Mouse (Mus musculus) 3T3-L1 (cell line): ENCODE data around the gene Tbc1d5.
A peak's percentile ranks its signal among the peaks of the same experiment; 100 is the strongest.

Source experiments
- DNase-seq: peaks from one replicate; pipeline ENCODE4 v3.0.0-alpha.2; 2015; ENCODE audit warnings: low read depth, low spot score

Tbc1d5 gene

DNA sequence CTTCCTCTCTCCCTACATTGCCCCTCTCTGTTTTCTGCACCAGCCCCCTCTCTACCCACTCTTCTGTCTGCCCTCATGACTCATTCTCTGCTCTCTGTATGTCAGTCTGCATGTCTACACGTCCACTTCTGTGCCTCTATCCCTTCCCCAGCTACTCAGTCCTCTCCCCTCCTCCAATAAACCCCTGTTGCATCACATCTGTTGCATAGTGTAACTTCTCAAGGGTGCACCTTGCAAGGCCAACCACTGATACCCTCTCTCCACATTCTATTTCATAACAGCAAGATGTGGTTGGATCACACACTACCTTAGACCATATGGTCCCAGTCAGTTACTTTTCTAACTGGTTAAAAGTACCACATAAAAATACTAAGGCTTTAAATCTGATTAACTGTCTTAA lies 74.9 kb downstream of the Tbc1d5 start:
- no peak for DNase-seq

GRCm38 (mm10) chr17:51043869-51044268 lies 135.3 kb downstream of the Tbc1d5 start:
- DNase-seq, result no peak

GRCm38 (mm10) chr17:51040861-51041260 lies 138.3 kb downstream of the Tbc1d5 start:
- no peak for DNase-seq

DNA sequence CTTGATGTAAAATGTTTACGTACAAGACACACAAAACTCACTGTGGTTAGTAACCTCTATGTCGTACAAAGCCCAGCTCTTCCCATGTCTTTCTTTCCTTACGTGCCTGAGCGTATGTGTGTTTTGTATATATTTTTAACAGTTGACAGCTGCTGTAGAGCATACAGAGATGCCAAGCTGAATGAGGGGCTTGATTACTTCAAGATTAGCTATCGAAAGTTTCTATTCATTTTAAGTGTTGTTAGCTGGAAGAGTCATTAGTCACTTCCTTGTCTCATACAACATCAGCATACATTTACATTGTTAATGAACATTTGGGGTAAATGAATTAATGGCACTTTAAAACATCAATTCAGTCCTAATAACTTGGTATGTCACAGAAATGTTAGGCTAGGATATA lies 155.9 kb downstream of the Tbc1d5 start:
- no peak for DNase-seq

DNA sequence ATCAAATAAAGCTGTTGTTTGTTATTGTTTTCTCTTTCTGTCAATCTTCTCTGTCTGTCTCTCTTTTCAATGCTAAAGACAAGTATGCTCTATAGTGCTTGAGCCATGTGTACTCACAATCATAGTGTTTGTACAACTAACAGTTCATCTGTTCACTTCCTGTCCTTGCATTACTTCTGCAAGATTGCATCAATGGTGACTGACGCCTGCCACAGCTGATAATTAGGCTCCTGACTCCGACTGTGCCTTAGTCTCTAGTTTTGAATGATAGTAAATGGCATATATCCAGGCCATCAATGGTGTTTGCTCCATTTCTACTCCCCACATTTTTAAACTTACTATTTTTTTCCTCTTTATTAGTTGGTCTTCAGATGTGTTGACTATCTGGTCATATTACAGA lies 162.8 kb downstream of the Tbc1d5 start:
- no peak for DNase-seq

- DNase-seq, result no peak
Measured at GRCm38 (mm10) chr17:51013908-51014307, 165.2 kb downstream of the Tbc1d5 start.

DNA sequence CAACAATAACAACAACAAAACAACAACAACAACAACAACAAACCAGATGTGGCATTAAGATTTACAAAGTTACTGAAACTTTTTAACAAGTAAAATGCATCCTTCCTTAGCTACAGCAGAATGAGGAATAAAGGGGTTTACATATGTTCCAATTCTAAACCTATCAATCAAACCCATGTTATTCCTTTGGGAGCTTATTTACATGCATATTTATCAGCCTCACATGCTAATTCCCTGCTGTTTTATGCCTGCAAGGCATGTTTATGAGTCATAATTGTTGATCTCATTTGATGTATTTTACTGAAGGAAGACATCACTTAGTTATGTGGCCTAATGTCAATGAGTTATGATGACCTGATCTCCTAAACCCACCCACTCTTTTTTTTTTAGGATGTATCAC lies 176.0 kb downstream of the Tbc1d5 start:
- DNase-seq, result no peak

- no peak for DNase-seq
Measured at GRCm38 (mm10) chr17:50998216-50998615, 180.9 kb downstream of the Tbc1d5 start.

GRCm38 (mm10) chr17:50993294-50993993 lies 185.7 kb downstream of the Tbc1d5 start:
- peak; percentile 55 for DNase-seq

GRCm38 (mm10) chr17:50990770-50991405 lies 188.3 kb downstream of the Tbc1d5 start:
- DNase-seq, result no peak

- no peak for DNase-seq
Measured at GRCm38 (mm10) chr17:50987935-50988334, 191.2 kb downstream of the Tbc1d5 start.

DNA sequence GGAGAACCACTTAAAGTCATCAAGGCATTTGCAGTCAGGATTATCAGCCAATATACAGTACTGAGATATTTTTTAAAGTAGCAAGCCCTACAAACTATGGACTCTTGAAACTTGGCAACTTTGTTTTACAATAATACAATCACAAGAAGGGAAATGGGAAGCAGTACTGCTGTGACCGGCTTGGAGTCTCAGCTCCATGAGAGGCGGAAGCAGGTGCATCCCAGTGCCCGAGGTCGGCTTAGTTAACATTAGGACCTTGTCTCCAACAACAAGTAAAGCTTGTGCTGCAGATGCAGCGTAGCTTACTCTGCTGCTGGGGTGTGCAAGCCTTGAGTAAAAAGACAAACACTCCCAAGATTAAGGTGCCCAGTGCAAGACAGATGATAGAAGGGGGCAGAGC lies 197.2 kb downstream of the Tbc1d5 start:
- no peak for DNase-seq

GRCm38 (mm10) chr17:50972142-50972541 lies 207.0 kb downstream of the Tbc1d5 start:
- peak; percentile 21 for DNase-seq

GRCm38 (mm10) chr17:50966147-50966546 lies 213.0 kb downstream of the Tbc1d5 start:
- DNase-seq, result peak; percentile 34

DNA sequence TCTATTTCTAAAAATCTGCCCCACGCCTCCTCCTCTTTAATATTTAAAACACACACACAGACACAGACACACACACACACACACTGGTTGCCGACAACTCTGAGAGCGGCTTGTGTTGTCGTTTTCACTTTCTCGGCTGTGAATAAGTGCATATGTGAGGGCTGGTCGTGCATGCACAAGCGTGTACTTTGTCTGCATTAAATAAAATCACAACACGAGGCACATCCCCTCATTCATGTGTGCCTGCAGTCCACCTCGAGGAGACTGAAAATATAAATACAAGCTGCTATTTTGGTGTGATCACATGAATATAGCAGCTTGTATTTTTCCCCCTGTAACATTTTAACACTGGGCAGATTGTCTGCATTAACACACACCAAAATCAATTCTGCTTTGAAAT lies 224.8 kb downstream of the Tbc1d5 start:
- DNase-seq, result no peak

DNA sequence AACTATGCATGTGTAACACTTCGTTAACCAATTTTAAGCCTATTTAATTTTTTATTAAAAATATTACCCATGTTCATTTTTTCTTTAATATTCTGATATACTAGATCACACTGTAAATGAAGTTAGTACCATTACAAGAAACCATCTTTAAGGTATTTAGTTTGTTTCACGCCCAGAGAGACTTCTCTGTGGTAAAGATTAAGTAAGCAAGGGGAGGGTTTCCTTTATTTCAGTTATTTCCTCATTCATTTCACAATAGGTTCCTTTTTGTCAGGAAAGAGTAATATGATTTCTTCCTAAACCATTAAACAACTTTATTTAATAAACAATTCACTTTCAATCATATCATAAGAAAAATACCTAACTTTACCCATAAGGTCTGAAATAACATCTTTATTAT lies 256.8 kb downstream of the Tbc1d5 start:
- no peak for DNase-seq

GRCm38 (mm10) chr17:50915216-50915615 lies 263.9 kb downstream of the Tbc1d5 start:
- no peak for DNase-seq

- no peak for DNase-seq
Measured at GRCm38 (mm10) chr17:50908568-50909335, 270.4 kb downstream of the Tbc1d5 start.

DNA sequence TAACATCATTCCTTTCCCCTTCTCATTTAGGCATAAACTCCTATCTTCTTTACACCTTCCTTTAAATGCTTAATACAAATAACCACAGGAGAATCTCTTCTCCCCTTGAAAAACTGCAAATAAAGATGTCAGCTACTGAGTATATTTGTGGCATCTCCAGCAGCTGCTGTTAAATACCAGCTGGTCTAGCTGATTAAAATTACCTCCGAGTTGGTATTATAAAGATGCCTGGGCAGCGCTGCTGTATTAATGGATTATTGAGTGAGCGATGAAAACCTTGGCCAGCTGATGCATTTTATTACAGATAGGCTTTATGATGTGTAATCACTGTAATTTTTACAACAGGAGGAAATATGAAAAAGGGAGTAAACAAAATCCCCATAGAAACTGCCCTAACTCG lies 271.0 kb downstream of the Tbc1d5 start:
- no peak for DNase-seq

- DNase-seq, result no peak
Measured at GRCm38 (mm10) chr17:50906630-50907029, 272.5 kb downstream of the Tbc1d5 start.

- no peak for DNase-seq
Measured at GRCm38 (mm10) chr17:50904463-50904862, 274.7 kb downstream of the Tbc1d5 start.

GRCm38 (mm10) chr17:50897867-50898266 lies 281.3 kb downstream of the Tbc1d5 start:
- no peak for DNase-seq

- peak; percentile 3 for DNase-seq
Measured at GRCm38 (mm10) chr17:50889475-50889874, 289.7 kb downstream of the Tbc1d5 start.
